Mouse (Mus musculus) liver, embryonic 16.5 days (tissue): ENCODE measurements around the gene Ccdc71l. TPM values are rescaled to one million over a fixed set of nuclear protein-coding genes. Genes with fewer than 3 reads are reported as not detected.
A peak's percentile ranks its signal among the peaks of the same experiment; 100 is the strongest.

Experiments
- ATAC-seq: fragments of 200-750 bp; cut with Nextera tagmentation; 2 replicates; pipeline ENCODE4 v1.8.0; 2017; ENCODE audit warnings: low read depth, mild to moderate bottlenecking, moderate number of reproducible peaks, moderate library complexity
- H3K27ac ChIP-seq: fragments of 300-500 bp; sonication (generic); 2 replicates; pipeline ENCODE4 v1.5.1; 2014; ENCODE audit warnings: mild to moderate bottlenecking, low read length
- H3K27me3 ChIP-seq: fragments of 300-500 bp; sonication (generic); 2 replicates; pipeline ENCODE4 v1.6.1; 2014; ENCODE audit warnings: low read depth, low read length, mixed read lengths; ENCODE audit not compliant: control insufficient read depth, insufficient read depth
- H3K36me3 ChIP-seq: fragments of 300-500 bp; sonication (generic); 2 replicates; pipeline ENCODE4 v1.6.1; 2014; ENCODE audit warnings: mild to moderate bottlenecking; ENCODE audit not compliant: control insufficient read depth, insufficient read depth
- H3K4me1 ChIP-seq: fragments of 300-500 bp; sonication (generic); 2 replicates; pipeline ENCODE4 v1.6.1; 2014; ENCODE audit warnings: low read depth, low read length, mixed read lengths; ENCODE audit not compliant: control insufficient read depth
- H3K4me2 ChIP-seq: fragments of 300-500 bp; sonication (generic); 2 replicates; pipeline ENCODE4 v1.6.1; 2014; ENCODE audit warnings: low read depth, low read length, mixed read lengths
- H3K4me3 ChIP-seq: fragments of 300-500 bp; sonication (generic); 2 replicates; pipeline ENCODE4 v1.5.1; 2014; ENCODE audit warnings: low read depth, mild to moderate bottlenecking, low read length
- H3K9ac ChIP-seq: fragments of 300-500 bp; sonication (generic); 2 replicates; pipeline ENCODE4 v1.6.1; 2014; ENCODE audit warnings: low read depth, low read length
- H3K9me3 ChIP-seq: fragments of 300-500 bp; sonication (generic); replicated peaks from 2 replicates; pipeline ENCODE4 v1.6.1; 2016; ENCODE audit warnings: low read length; ENCODE audit not compliant: control insufficient read depth
- WGBS: fragments of 180-500 bp; shearing (Covaris S2); extraction: QIAGEN DNeasy Blood & Tissue Kit; methylation state at CpG from one replicate; pipeline ENCODE4 v1.1.7; 2014; ENCODE audit not compliant: insufficient replicate concordance; 5-methylcytosine and 5-hydroxymethylcytosine counted together
- polyA plus RNA-seq: library from polyadenylated mRNA; unstranded; fragments of >200 nt; fragmentation: Nextera tagmentation; extraction: Ambion mirVana; gene quantifications from 2 replicates; pipeline ENCODE4 v1.2.1, GENCODE M21; 2015

Gene Ccdc71l
- polyA plus RNA-seq, 1 experiment from 2014 or later = 2.1 TPM

- Histone ChIP-seq H3K9me3 (no peaks in the 10 kb centered on the region), H3K27me3 (no peaks in the 10 kb centered on the region), H3K4me1 (peaks cover 15% of the 10 kb centered on the region), H3K27ac (peak overlapping the region; percentile 59; the same call in 1 of the 2 replicates), H3K4me2 (peak overlapping the region; percentile 63), H3K36me3 (no peaks in the 10 kb centered on the region; the same call in 1 of the 2 replicates), H3K9ac (peak overlapping the region; percentile 61), H3K4me3 (peak overlapping the region; percentile 70)
- ATAC-seq = no peak
- 45% methylated on average over 2 of the region's 2 CpGs for WGBS
These were observed 2.5 kb downstream of the Ccdc71l start for GRCm38 (mm10) chr12:32381011-32381410.

- H3K36me3 ChIP-seq = no peaks in the 10 kb centered on the region
- no peak overlapping the region for H3K27ac ChIP-seq
- H3K27me3 ChIP-seq = no peaks in the 10 kb centered on the region
- ATAC-seq = no peak
- no peaks in the 10 kb centered on the region for H3K9me3 ChIP-seq
- no peak overlapping the region for H3K4me3 ChIP-seq
- no peaks in the 10 kb centered on the region for H3K4me1 ChIP-seq
- no peak overlapping the region for H3K4me2 ChIP-seq
- WGBS = 23% methylated on average over 1 of the region's 1 CpGs
- H3K9ac ChIP-seq = no peak overlapping the region
These were observed 41.0 kb downstream of the Ccdc71l start for GRCm38 (mm10) chr12:32419537-32419936.

DNA sequence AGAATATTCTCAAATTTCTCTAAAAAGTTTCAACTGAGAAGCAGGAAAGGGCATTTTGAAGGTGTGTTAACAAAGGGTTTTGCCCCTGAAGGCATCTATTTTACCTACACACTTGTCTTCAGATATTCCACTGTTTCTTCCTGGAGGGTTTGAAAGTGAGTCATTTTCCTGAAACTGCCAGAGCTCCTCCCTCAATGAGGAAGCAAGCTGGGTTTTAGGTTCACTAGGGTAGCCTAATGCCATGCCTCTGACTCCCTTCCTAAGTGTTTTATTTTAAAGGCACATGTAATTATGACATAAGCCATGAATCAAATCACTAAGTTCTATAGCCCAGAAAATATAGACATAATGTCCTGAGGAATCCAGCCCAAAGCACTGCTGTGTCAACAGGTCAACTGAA lies 49.3 kb downstream of the Ccdc71l start:
- H3K4me3 ChIP-seq = no peak overlapping the region
- H3K27me3 ChIP-seq = no peaks in the 10 kb centered on the region
- H3K9me3 ChIP-seq = no peaks in the 10 kb centered on the region
- no peaks in the 10 kb centered on the region for H3K36me3 ChIP-seq
- no peak overlapping the region for H3K27ac ChIP-seq
- ATAC-seq = no peak
- H3K9ac ChIP-seq = no peak overlapping the region
- H3K4me1 ChIP-seq = no peaks in the 10 kb centered on the region
- no peak overlapping the region for H3K4me2 ChIP-seq

GRCm38 (mm10) chr12:32431004-32431403 lies 52.5 kb downstream of the Ccdc71l start:
- Histone ChIP-seq H3K4me1 (no peaks in the 10 kb centered on the region), H3K9me3 (no peaks in the 10 kb centered on the region), H3K4me3 (no peak overlapping the region), H3K9ac (no peak overlapping the region), H3K27ac (no peak overlapping the region), H3K4me2 (no peak overlapping the region), H3K27me3 (no peaks in the 10 kb centered on the region), H3K36me3 (no peaks in the 10 kb centered on the region)
- 34% methylated on average over 1 of the region's 1 CpGs for WGBS
- no peak for ATAC-seq

Other genes with a start within 250 kb of the Ccdc71l start
- 3.4 and 4.0 TPM in 2 replicates for gene Pik3cg, start 170.0 kb upstream of the Ccdc71l start, polyA plus RNA-seq